9 mouse cellular contexts compared by ENCODE assay signal in the genomic region with DNA sequence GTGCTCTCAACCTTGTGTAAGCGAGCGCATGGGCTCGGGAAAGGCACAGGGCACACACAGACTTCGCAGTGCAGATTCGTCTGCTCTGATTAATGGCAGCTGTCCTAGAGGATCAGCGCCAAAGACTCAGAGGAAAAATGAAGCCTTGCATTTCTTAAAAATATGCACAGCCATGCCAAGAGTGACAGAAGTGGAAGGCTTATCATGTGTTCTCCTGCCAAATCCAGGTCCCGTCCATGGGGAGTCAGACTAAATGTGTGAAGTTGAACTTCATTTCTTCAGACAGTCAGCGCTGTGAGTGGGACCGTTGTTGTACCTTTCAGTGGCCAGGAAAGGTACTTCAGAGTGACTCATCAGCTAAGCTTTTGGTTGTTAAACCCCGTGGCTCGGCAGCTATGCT. TPM values are rescaled to one million over a fixed set of nuclear protein-coding genes. Genes with fewer than 3 reads are reported as not detected.
DNase-seq lines count a peak whose midpoint lies in the region; ATAC-seq and TF ChIP-seq lines count a peak whose summit lies in the region.
"Had no signal": no experiment of that assay in that cellular context is flagged by ENCODE, and none has a peak within 500 bp of the region (broad histone marks: within the 10 kb centered on the region; RNA-seq: fewer than 3 reads in every experiment).

No protein-coding gene starts in this region.

- H3K9ac ChIP-seq in liver, adult 2 months (ENCODE audit: low read depth, low read length): no peak overlapping the region
- no peak overlapping the region for H3K9ac ChIP-seq in liver, embryonic 11.5 days (ENCODE audit: low read depth, low read length)
- H3K9ac ChIP-seq: midbrain, embryonic 12.5 days had no signal

- no peak overlapping the region for H3K27ac ChIP-seq in liver, adult 2 months (replicated peaks; ENCODE audit: insufficient read depth, low read depth, low read length)
- H3K27ac ChIP-seq in liver, embryonic 11.5 days (ENCODE audit: low read depth, low read length): no peak overlapping the region
- H3K27ac ChIP-seq: midbrain, embryonic 12.5 days had no signal

- peak; percentile 75 for DNase-seq in adrenal gland, adult 2 months
- no peak for DNase-seq in adrenal gland, postnatal 4 days (ENCODE audit: low spot score in 2 of 2)
- peak; percentile 35 for DNase-seq in liver, adult 2 months (ENCODE audit: extremely low read depth, low read depth, low spot score)
- DNase-seq in liver, embryonic 11.5 days (ENCODE audit: low spot score): no peak
- DNase-seq in heart, adult 18-20 months: peak; percentile 68 to 73
- DNase-seq in lung, postnatal 36 days: peak; percentile 33
- DNase-seq in frontal cortex, postnatal 10 days (ENCODE audit: low spot score in 2 of 2): no peak
- DNase-seq in ovary, postnatal 36 days (ENCODE audit: low spot score): no peak

- H3K27me3 ChIP-seq in liver, adult 2 months (ENCODE audit: control insufficient read depth, insufficient read depth, low read length): no peaks in the 10 kb centered on the region
- H3K27me3 ChIP-seq in liver, embryonic 11.5 days (replicated peaks; ENCODE audit: control insufficient read depth, insufficient read depth, low read length): no peaks in the 10 kb centered on the region
- H3K27me3 ChIP-seq: midbrain, embryonic 12.5 days had no signal

- H3K36me3 ChIP-seq in liver, adult 2 months (ENCODE audit: control insufficient read depth, insufficient read depth, low read length): peaks cover 2% of the 10 kb centered on the region; the same call in 1 of the 2 replicates
- no peaks in the 10 kb centered on the region for H3K36me3 ChIP-seq in liver, embryonic 11.5 days (ENCODE audit: control insufficient read depth, insufficient read depth, low read length)
- H3K36me3 ChIP-seq: midbrain, embryonic 12.5 days had no signal

- no peak overlapping the region for H3K4me2 ChIP-seq in liver, embryonic 11.5 days
- H3K4me2 ChIP-seq: midbrain, embryonic 12.5 days had no signal

- no peak for ATAC-seq in liver, embryonic 11.5 days (replicated peaks; ENCODE audit: low FRiP score)

- TF ChIP-seq POLR2A in liver, adult 2 months (IDR thresholded peaks at IDR 0.05; ENCODE audit: extremely low read depth, insufficient read depth, low read length): no peak

- H3K9me3 ChIP-seq in liver, embryonic 11.5 days (ENCODE audit: control insufficient read depth, low read length): no peaks in the 10 kb centered on the region
- H3K9me3 ChIP-seq: midbrain, embryonic 12.5 days had no signal

- peaks cover 15% of the 10 kb centered on the region for H3K4me1 ChIP-seq in liver, adult 2 months (ENCODE audit: control insufficient read depth, insufficient read depth, low read length)
- H3K4me1 ChIP-seq in liver, embryonic 11.5 days (replicated peaks; ENCODE audit: control insufficient read depth, insufficient read depth, low read length): peaks cover 7% of the 10 kb centered on the region

- WGBS in liver, adult 2 months: 67% methylated on average over 11 of the region's 11 CpGs
- WGBS in liver, embryonic 11.5 days: 62% methylated on average over 11 of the region's 11 CpGs

- TF ChIP-seq CTCF in liver, adult 2 months (IDR thresholded peaks at IDR 0.05; ENCODE audit: low read depth, low read length): no peak

- H3K4me3 ChIP-seq in liver, adult 2 months (ENCODE audit: insufficient read depth, low read depth, low read length): no peak overlapping the region
- H3K4me3 ChIP-seq in liver, embryonic 11.5 days (ENCODE audit: low read depth, low read length): no peak overlapping the region
- H3K4me3 ChIP-seq: midbrain, embryonic 12.5 days had no signal

- peaks cover 37% of the 10 kb centered on the region for H3K79me2 ChIP-seq in liver, adult 2 months (ENCODE audit: control insufficient read depth, insufficient read depth, low read length)

RNA-seq across cellular contexts. Expression of gene Csrp2, which starts 7.9 kb away (rescaled TPM):
- total RNA-seq in adrenal gland, adult 2 months (2021): 100 to 1,000 TPM; 135 to 193 TPM
- 32.4 and 37.8 TPM in 2 replicates for polyA plus RNA-seq in adrenal gland, adult 2 months (2012; rRNA removed)
- 100 to 1,000 TPM; 160 to 188 TPM for total RNA-seq in adrenal gland, postnatal 4 days (2021)
- 73.6 and 76.8 TPM in 2 replicates for total RNA-seq in liver, adult 2 months (2014; rRNA removed)
- polyA plus RNA-seq in liver, adult 2 months (2012; rRNA removed): 26.0 and 30.1 TPM in 2 replicates
- polyA plus RNA-seq in liver, embryonic 11.5 days (2014; fragmentation: Nextera tagmentation; extraction: Ambion mirVana): 64.4 and 72.4 TPM in 2 replicates
- 10 to 100 TPM; 28.4 to 32.3 TPM for total RNA-seq in heart, adult 18-20 months (2021)

Comparison
In these comparisons a context has a peak if more than half of its experiments do, and no peak if none do; other contexts are left out.
1. DNase-seq: peak in adrenal gland, adult 2 months (single experiment), liver, adult 2 months (single experiment), heart, adult 18-20 months (2 of 2) and lung, postnatal 36 days (single experiment); none in adrenal gland, postnatal 4 days (0 of 2), liver, embryonic 11.5 days (single experiment), frontal cortex, postnatal 10 days (0 of 2) and ovary, postnatal 36 days (single experiment).